Mouse (Mus musculus) bone marrow macrophage, adult 2 months (primary cell): ENCODE data around the gene Kmt2a.

Experiments
- CTCF ChIP-seq: IDR thresholded peaks from 2 replicates; pipeline ENCODE4 v1.5.1; 2012; ENCODE audit warnings: low read depth, mild to moderate bottlenecking, low read length, moderate library complexity
- POLR2A ChIP-seq: IDR thresholded peaks from 2 replicates; pipeline ENCODE4 v1.6.1; 2012; ENCODE audit warnings: mild to moderate bottlenecking, low read depth, low read length, borderline replicate concordance

GRCm38 (mm10) chr9:44841241-44841640 lies 39.9 kb downstream of the Kmt2a start:
- no peak for TF ChIP-seq POLR2A
- TF ChIP-seq CTCF = no peak
